Mouse (Mus musculus) midbrain, embryonic 13.5 days (tissue): Measurements from ENCODE around the gene Ldhal6b. TPM values are rescaled to one million over a fixed set of nuclear protein-coding genes. Genes with fewer than 3 reads are reported as not detected.
A peak's percentile ranks its signal among the peaks of the same experiment; 100 is the strongest.

Source experiments
- ATAC-seq: fragments of 200-750 bp; cut with Nextera tagmentation; 2 replicates; pipeline ENCODE4 v1.8.0; 2017; ENCODE audit warnings: mild to moderate bottlenecking, moderate TSS enrichment, moderate library complexity
- H3K27ac ChIP-seq: fragments of 300-500 bp; sonication (generic); 2 replicates; pipeline ENCODE4 v1.5.1; 2015; ENCODE audit warnings: inconsistent platforms, mild to moderate bottlenecking, moderate library complexity
- H3K27me3 ChIP-seq: fragments of 300-500 bp; sonication (generic); 2 replicates; pipeline ENCODE4 v1.6.1; 2015; ENCODE audit warnings: mild to moderate bottlenecking, inconsistent platforms
- H3K36me3 ChIP-seq: fragments of 300-500 bp; sonication (generic); 2 replicates; pipeline ENCODE4 v1.6.1; 2015; ENCODE audit warnings: mild to moderate bottlenecking, inconsistent platforms
- H3K4me1 ChIP-seq: fragments of 300-500 bp; sonication (generic); replicated peaks from 2 replicates; pipeline ENCODE4 v1.6.1; 2015; ENCODE audit warnings: inconsistent platforms
- H3K4me2 ChIP-seq: fragments of 300-500 bp; sonication (generic); replicated peaks from 2 replicates; pipeline ENCODE4 v1.6.1; 2015; ENCODE audit warnings: moderate library complexity, mild to moderate bottlenecking, inconsistent platforms
- H3K4me3 ChIP-seq: fragments of 300-500 bp; sonication (generic); replicated peaks from 2 replicates; pipeline ENCODE4 v1.5.1; 2015; ENCODE audit warnings: mild to moderate bottlenecking, inconsistent platforms
- H3K9ac ChIP-seq: fragments of 300-500 bp; sonication (generic); replicated peaks from 2 replicates; pipeline ENCODE4 v1.6.1; 2015; ENCODE audit warnings: mild to moderate bottlenecking, inconsistent platforms
- H3K9me3 ChIP-seq: fragments of 300-500 bp; sonication (generic); 2 replicates; pipeline ENCODE4 v1.6.1; 2016; ENCODE audit warnings: mild to moderate bottlenecking, inconsistent platforms
- WGBS: fragments of 180-500 bp; shearing (Covaris S2); methylation state at CpG from one replicate; pipeline ENCODE4 v1.1.7; 2015; 5-methylcytosine and 5-hydroxymethylcytosine counted together
- microRNA-seq: library from miRNA; unstranded; fragments of <30 nt; microRNA quantifications from one replicate; pipeline ENCODE4, GENCODE M21; 2016
- polyA plus RNA-seq: library from polyadenylated mRNA; unstranded; fragments of >200 nt; fragmentation: Nextera tagmentation; extraction: Ambion mirVana; gene quantifications from 2 replicates; pipeline ENCODE4 v1.2.1, GENCODE M21; 2015

Gene Ldhal6b
- polyA plus RNA-seq, 1 experiment from 2014 or later, result not detected

DNA sequence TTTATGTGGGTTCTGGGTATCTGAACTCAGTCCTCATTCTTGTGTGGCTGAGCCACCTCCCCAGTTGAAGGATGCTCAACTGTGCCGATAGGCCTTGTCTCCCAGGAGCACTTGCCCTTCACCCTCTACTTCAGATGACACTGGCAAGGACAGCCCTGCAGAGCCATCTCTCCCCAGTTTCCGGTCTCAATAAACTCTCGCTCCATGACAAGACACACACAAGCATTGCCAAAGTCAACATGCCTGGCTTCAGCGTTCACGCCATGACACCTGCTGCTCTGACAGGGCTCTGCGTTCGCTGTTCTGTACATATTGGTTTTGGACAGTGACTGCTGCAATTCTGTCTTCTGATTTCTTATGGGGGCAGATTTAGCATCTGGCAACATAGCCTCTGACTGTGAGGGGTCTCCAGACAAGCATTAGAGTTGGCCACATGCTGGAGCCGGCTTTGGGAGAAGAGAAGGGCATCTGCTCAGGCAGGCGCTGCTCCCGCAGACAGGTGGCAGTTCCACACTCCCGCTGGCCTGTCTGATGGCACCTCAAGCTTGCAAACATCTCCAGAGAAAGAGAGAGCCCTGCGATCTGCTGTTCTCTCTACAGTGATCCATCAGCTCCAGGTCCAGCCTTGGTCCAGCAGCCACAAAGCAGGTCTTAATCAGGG, 31.6 kb downstream of the Ldhal6b start:
- H3K27me3 ChIP-seq, result no peaks in the 10 kb centered on the region
- no peaks in the 10 kb centered on the region for H3K36me3 ChIP-seq
- H3K4me1 ChIP-seq, result no peaks in the 10 kb centered on the region
- no peak for ATAC-seq
- 88% methylated on average over 12 of the region's 12 CpGs for WGBS
- no peak overlapping the region for H3K4me3 ChIP-seq
- H3K9ac ChIP-seq, result no peak overlapping the region
- no peak overlapping the region for H3K27ac ChIP-seq
- H3K9me3 ChIP-seq, result no peaks in the 10 kb centered on the region
- no peak overlapping the region for H3K4me2 ChIP-seq

DNA sequence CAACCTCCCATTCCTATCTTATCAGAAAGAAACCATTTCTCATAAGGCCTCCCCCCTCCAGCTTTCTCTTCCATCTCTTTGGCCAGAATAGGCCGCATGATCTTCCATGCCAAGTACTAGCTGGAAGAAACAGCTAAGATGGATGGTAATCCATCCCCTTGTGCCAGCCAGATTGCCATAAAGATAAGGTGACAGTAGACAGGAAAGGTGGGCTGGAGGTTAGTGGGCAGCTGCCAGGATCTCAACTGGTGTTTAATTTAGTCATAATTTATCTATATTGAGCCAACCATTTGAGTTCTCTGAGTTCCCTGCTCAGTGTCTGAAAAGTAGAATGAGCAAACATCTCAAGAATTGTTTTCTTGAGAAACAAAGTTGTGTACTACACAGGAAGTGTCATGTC, 32.9 kb downstream of the Ldhal6b start:
- H3K27ac ChIP-seq, result no peak overlapping the region
- no peak overlapping the region for H3K4me2 ChIP-seq
- 100% methylated on average over 1 of the region's 1 CpGs for WGBS
- no peaks in the 10 kb centered on the region for H3K4me1 ChIP-seq
- no peaks in the 10 kb centered on the region for H3K9me3 ChIP-seq
- H3K4me3 ChIP-seq, result no peak overlapping the region
- no peaks in the 10 kb centered on the region for H3K27me3 ChIP-seq
- H3K36me3 ChIP-seq, result no peaks in the 10 kb centered on the region
- no peak for ATAC-seq
- H3K9ac ChIP-seq, result no peak overlapping the region

DNA sequence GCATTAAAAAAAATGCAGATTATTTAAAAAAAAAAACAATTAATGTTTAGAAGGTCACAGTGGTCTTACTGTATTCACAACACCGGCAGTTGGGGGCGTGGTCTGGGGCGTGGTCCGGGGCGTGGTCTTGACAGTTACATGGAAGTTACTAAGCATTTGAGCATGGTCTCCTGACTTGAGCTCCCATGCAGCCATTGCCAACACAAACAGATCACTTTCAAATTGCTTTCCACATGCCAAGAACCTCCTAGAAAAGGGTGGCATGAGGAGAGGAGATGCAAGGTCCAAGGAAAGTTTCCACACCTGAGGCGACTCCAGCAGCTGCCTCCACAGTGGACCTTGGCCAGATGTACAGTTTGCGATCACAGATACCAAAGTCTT, 40.6 kb downstream of the Ldhal6b start:
- no peak for ATAC-seq
- WGBS, result 37% methylated on average over 7 of the region's 7 CpGs
- no peaks in the 10 kb centered on the region for H3K27me3 ChIP-seq
- peaks cover 16% of the 10 kb centered on the region for H3K4me1 ChIP-seq
- H3K9ac ChIP-seq, result no peak overlapping the region
- H3K27ac ChIP-seq, result peak overlapping the region; percentile 65; the same call in 1 of the 2 replicates
- no peak overlapping the region for H3K4me3 ChIP-seq
- no peaks in the 10 kb centered on the region for H3K36me3 ChIP-seq
- H3K9me3 ChIP-seq, result no peaks in the 10 kb centered on the region
- peak overlapping the region; percentile 39 for H3K4me2 ChIP-seq

DNA sequence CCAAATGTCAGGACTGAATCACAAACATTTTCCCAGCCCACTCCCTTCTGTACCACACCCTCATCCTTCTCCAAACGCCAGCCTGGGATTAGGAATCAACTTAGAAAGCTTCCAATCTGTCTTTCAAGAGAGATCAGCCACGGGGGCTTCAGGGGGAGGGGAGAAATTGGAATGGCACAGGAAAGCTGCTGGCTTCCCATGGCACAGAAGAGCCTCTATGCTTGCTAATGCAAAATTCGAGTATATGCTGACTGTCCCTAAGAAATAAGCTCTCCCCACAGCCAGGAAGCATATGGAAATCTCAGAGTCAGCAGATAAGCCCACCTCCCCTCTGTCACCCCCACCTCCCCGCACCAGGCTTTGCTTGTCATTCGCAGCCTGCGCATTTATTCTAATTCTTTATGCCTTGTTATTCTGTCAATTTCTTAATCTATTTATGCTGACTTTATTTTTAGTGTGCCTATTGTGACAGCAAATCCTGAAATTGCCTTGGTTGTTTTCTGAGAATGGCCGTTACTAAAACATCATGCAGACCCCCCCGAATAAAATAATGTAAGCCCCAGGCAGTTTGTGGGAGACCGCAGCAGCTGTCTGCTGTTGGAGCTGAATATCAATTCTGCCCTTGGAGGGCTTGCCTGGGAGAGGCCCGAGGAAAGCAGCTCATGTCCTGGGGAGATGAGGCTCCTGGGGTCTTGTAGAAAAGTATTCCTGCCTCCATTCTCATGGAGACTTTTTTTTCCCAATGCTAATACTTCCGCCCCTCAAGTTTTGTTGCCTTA, 41.2 kb downstream of the Ldhal6b start:
- Histone ChIP-seq H3K27me3 (no peaks in the 10 kb centered on the region), H3K36me3 (no peaks in the 10 kb centered on the region), H3K9me3 (no peaks in the 10 kb centered on the region), H3K4me3 (no peak overlapping the region), H3K4me1 (peaks cover 16% of the 10 kb centered on the region), H3K27ac (peak overlapping the region; percentile 65), H3K4me2 (peak overlapping the region; percentile 39), H3K9ac (no peak overlapping the region)
- WGBS, result 23% methylated on average over 11 of the region's 11 CpGs
- peak; percentile 87 for ATAC-seq

DNA sequence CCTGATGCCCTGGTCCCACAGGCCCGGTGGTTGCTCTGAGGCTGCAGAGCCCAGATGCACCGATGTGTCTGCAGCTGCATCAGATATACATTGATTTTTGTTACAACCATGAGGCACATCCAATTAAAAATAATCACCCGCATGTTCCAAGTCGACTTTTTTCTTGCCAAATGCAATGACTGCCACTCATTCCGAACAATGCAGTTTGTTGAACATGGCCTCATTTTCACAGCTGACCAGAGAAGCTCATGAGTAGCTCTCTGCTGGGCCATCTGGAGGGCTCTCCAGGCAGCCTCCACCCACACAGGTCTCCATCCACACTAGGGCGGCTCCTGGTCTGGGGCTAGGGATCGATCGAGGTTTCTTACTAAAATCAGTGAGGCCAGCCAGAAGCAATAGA, 45.6 kb downstream of the Ldhal6b start:
- Histone ChIP-seq H3K9me3 (no peaks in the 10 kb centered on the region), H3K27me3 (no peaks in the 10 kb centered on the region), H3K4me3 (no peak overlapping the region), H3K4me1 (peaks cover 14% of the 10 kb centered on the region), H3K9ac (no peak overlapping the region), H3K4me2 (no peak overlapping the region), H3K27ac (no peak overlapping the region), H3K36me3 (no peaks in the 10 kb centered on the region)
- WGBS, result 76% methylated on average over 8 of the region's 8 CpGs
- ATAC-seq, result no peak

DNA sequence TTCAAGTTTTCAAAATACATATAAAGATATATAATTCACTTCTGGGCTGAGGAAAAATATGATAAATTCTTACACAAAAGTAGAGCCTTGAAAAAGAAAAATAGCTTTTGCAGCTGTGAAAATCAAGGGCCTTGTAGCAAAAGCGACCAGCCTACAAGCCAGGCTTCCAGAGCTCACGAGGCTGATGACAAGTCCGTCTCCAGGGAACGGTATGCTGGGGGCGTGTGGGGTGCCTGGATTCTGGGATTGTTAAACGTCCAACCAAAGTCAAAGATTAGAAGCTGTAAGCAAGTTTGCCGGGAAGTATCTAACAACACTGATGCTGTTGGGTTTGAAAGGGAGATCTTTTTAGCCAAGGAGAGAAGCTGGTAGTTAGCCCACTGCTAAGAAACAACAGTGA, 47.0 kb downstream of the Ldhal6b start:
- H3K4me2 ChIP-seq, result no peak overlapping the region
- H3K27me3 ChIP-seq, result no peaks in the 10 kb centered on the region
- no peak overlapping the region for H3K9ac ChIP-seq
- H3K4me1 ChIP-seq, result no peaks in the 10 kb centered on the region
- no peaks in the 10 kb centered on the region for H3K36me3 ChIP-seq
- ATAC-seq, result no peak
- 66% methylated on average over 7 of the region's 7 CpGs for WGBS
- H3K9me3 ChIP-seq, result no peaks in the 10 kb centered on the region
- no peak overlapping the region for H3K4me3 ChIP-seq
- no peak overlapping the region for H3K27ac ChIP-seq

DNA sequence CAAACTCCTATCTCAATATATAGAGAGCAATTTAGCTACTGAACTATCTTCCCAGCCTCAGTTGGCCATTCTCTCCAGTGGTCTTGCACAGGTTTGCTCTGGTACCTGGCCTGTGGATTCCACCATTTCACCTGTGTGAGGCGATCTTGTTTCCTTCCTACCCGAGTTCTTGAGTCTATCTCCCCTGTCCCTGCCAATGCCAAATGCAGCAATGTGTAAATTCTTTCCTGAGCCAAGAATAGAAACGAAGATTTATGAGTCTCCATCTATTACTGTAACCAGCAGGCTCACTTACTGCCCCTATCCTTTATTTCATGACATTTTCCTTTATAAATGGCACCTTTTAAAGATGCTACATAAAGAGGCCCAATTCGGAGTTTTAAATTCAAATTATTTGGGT, 47.5 kb downstream of the Ldhal6b start:
- H3K36me3 ChIP-seq, result no peaks in the 10 kb centered on the region
- H3K4me3 ChIP-seq, result no peak overlapping the region
- no peak for ATAC-seq
- H3K4me2 ChIP-seq, result no peak overlapping the region
- H3K27ac ChIP-seq, result no peak overlapping the region
- H3K27me3 ChIP-seq, result no peaks in the 10 kb centered on the region
- no peaks in the 10 kb centered on the region for H3K9me3 ChIP-seq
- H3K9ac ChIP-seq, result no peak overlapping the region
- WGBS, result 76% methylated on average over 4 of the region's 4 CpGs
- peaks cover 1% of the 10 kb centered on the region; the same call in 1 of the 2 replicates for H3K4me1 ChIP-seq

Small RNA genes lying within 50 kb of the gene (microRNA-seq; reads per million reads assigned to microRNA genes)
- not detected for gene Gm22475

Other genes starting within 250 kb of the Ldhal6b start
- gene Tmem242, start 21.5 kb upstream of the Ldhal6b start, polyA plus RNA-seq, result 109 and 111 TPM in 2 replicates
- 4.4 and 5.8 TPM in 2 replicates for gene Zdhhc14, start 73.8 kb upstream of the Ldhal6b start, polyA plus RNA-seq